Mouse (Mus musculus) liver, adult 2 months (tissue): ENCODE measurements around the gene Maml2. TPM values are rescaled to one million over a fixed set of nuclear protein-coding genes. Genes with fewer than 3 reads are reported as not detected.

Experiments used
- DNase-seq: peaks from one replicate; pipeline ENCODE4 v3.0.0-alpha.2; 2011; ENCODE audit warnings: low read depth, low spot score; ENCODE audit errors: extremely low read depth
- H3K27ac ChIP-seq: fragments of 200-500 bp; replicated peaks from 2 replicates; pipeline ENCODE4 v1.5.1; 2012; ENCODE audit warnings: low read depth, mild to moderate bottlenecking, control low read depth, inconsistent platforms, low read length; ENCODE audit not compliant: insufficient read depth
- H3K27me3 ChIP-seq: fragments of 200-500 bp; 2 replicates; pipeline ENCODE4 v1.6.1; 2012; ENCODE audit warnings: mild to moderate bottlenecking, moderate library complexity, low read length, inconsistent platforms; ENCODE audit not compliant: control insufficient read depth, insufficient read depth
- H3K36me3 ChIP-seq: fragments of 200-500 bp; 2 replicates; pipeline ENCODE4 v1.6.1; 2012; ENCODE audit warnings: low read length, inconsistent platforms; ENCODE audit not compliant: control insufficient read depth, insufficient read depth
- H3K4me1 ChIP-seq: fragments of 200-500 bp; 2 replicates; pipeline ENCODE4 v1.6.1; 2011; ENCODE audit warnings: low read length; ENCODE audit not compliant: control insufficient read depth, insufficient read depth
- H3K4me3 ChIP-seq: fragments of 200-500 bp; 2 replicates; pipeline ENCODE4 v1.5.1; 2011; ENCODE audit warnings: low read depth, mild to moderate bottlenecking, control low read depth, low read length, moderate library complexity; ENCODE audit not compliant: insufficient read depth
- H3K79me2 ChIP-seq: fragments of 200-500 bp; 2 replicates; pipeline ENCODE4 v1.6.1; 2012; ENCODE audit warnings: inconsistent platforms, mild to moderate bottlenecking, low read length, moderate library complexity; ENCODE audit not compliant: control insufficient read depth, insufficient read depth
- H3K9ac ChIP-seq: fragments of 200-500 bp; 2 replicates; pipeline ENCODE4 v1.6.1; 2012; ENCODE audit warnings: low read depth, mild to moderate bottlenecking, control low read depth, inconsistent platforms, low read length
- CTCF ChIP-seq: fragments of 200-500 bp; IDR thresholded peaks from 2 replicates; pipeline ENCODE4 v1.5.1; 2011; ENCODE audit warnings: low read depth, low read length, control low read depth
- POLR2A ChIP-seq: fragments of 200-500 bp; IDR thresholded peaks from 2 replicates; pipeline ENCODE4 v1.6.1; 2011; ENCODE audit warnings: low read length, control low read depth; ENCODE audit not compliant: insufficient read depth; ENCODE audit errors: extremely low read depth
- WGBS: fragments of 180-500 bp; shearing (Covaris S2); methylation state at CpG from one replicate; pipeline ENCODE4 v1.1.7; 2018; 5-methylcytosine and 5-hydroxymethylcytosine counted together
- polyA plus RNA-seq: library from polyadenylated mRNA; depleted of rRNA; stranded (reverse); fragments of >200 nt; gene quantifications from 2 replicates; pipeline ENCODE4 v1.2.3, GENCODE M21; 2012
- total RNA-seq: library from RNA; depleted of rRNA; stranded (reverse); fragments of >200 nt; gene quantifications from 2 replicates; pipeline ENCODE4 v1.2.3, GENCODE M21; 2014

The Maml2 gene
- total and polyA plus RNA-seq, 2 experiments: 0.77 to 1.2 TPM

DNA sequence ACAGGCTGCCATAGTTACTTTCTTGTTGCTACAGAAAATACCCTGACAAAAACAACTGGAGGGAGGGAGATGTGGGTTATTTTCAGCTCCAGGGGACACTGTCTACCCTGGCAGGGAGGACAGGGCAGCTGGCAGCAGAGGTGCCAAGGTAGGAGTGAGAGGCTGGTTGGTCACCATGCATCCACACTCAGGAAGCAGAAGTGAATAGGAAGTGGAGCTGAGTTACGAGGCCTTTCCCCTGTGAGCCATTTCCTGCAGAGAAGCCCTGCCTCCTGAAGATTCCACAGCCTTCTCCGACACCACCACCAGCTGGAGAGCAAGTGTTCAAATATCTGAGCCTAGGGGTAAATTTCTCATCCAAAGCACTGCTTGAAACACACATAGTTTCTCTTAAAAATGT is 277.2 kb downstream of the Maml2 start:
- no peak overlapping the region for H3K9ac ChIP-seq
- H3K27ac ChIP-seq: peak overlapping the region; percentile 13; the same call in 1 of the 2 replicates
- H3K36me3 ChIP-seq: no peaks in the 10 kb centered on the region
- H3K4me1 ChIP-seq: 0 out of 2 replicates have a peak, but pooled peaks cover 3% of the 10 kb centered on the region
- H3K79me2 ChIP-seq: no peaks in the 10 kb centered on the region
- H3K4me3 ChIP-seq: no peak overlapping the region
- no peak for DNase-seq
- no peak for TF ChIP-seq CTCF
- TF ChIP-seq POLR2A: no peak
- no peaks in the 10 kb centered on the region for H3K27me3 ChIP-seq
- WGBS: 61% methylated on average over 2 of the region's 2 CpGs

DNA sequence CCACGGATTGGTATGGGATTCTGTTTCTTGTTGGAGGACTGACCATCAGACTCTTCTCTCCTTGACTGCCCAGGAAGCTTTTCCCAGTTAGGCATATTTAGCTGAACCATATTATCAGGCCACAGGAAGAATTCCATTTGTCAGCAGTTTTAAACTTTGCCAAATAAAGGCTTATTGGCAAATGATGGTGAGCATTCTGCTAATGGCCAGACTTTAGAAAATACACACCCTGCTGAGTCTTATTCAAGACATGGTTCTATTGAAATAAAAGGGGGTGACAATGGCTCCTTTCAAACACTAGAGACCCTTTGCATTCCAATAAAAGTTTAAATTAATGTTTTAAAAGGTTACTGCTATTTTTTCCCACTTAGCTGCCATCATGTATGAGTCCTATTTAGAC is 279.4 kb downstream of the Maml2 start:
- H3K4me1 ChIP-seq: peaks cover 6% of the 10 kb centered on the region
- TF ChIP-seq POLR2A: no peak
- no peak for TF ChIP-seq CTCF
- WGBS: 93% methylated on average over 1 of the region's 1 CpGs

GRCm38 (mm10) chr9:13581184-13581583 is 283.4 kb downstream of the Maml2 start:
- H3K27me3 ChIP-seq: no peaks in the 10 kb centered on the region
- H3K9ac ChIP-seq: no peak overlapping the region
- 76% methylated on average over 5 of the region's 5 CpGs for WGBS
- H3K4me3 ChIP-seq: no peak overlapping the region
- TF ChIP-seq CTCF: no peak
- TF ChIP-seq POLR2A: no peak
- H3K79me2 ChIP-seq: no peaks in the 10 kb centered on the region
- no peak for DNase-seq
- H3K27ac ChIP-seq: no peak overlapping the region
- no peaks in the 10 kb centered on the region for H3K36me3 ChIP-seq
- peaks cover 3% of the 10 kb centered on the region for H3K4me1 ChIP-seq

More for the DNA sequence above, 279.4 kb downstream of the Maml2 start:
- Histone ChIP-seq H3K27ac (no peak overlapping the region), H3K36me3 (no peaks in the 10 kb centered on the region), H3K4me3 (no peak overlapping the region), H3K27me3 (no peaks in the 10 kb centered on the region), H3K79me2 (no peaks in the 10 kb centered on the region), H3K9ac (no peak overlapping the region)
- DNase-seq: no peak

GRCm38 (mm10) chr9:13583952-13584351 is 286.2 kb downstream of the Maml2 start:
- no peaks in the 10 kb centered on the region for H3K27me3 ChIP-seq
- H3K4me1 ChIP-seq: peaks cover 6% of the 10 kb centered on the region
- no peaks in the 10 kb centered on the region for H3K79me2 ChIP-seq
- no peak for DNase-seq
- no peak overlapping the region for H3K4me3 ChIP-seq
- TF ChIP-seq CTCF (no peak), POLR2A (no peak)
- H3K9ac ChIP-seq: no peak overlapping the region
- WGBS: 51% methylated on average over 5 of the region's 5 CpGs
- no peak overlapping the region for H3K27ac ChIP-seq
- H3K36me3 ChIP-seq: no peaks in the 10 kb centered on the region

DNA sequence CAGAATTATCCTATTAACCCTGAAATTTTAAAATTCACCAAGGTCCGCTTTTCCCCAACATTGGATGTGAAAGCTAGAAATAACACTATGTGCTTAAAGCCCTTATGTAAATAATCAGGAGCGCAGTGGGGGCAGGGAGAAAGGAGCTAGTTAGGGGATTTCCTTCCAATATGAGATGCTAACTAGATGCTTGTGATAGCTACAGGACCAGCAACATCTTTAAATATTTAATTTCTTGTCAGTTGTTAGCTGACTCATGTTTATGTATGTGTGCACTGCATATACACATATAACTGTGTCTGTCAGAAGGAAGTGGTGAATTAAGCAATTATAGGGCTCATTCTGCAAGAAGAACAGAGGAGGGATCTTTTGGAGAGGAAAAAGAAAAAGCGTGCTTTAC is 286.7 kb downstream of the Maml2 start:
- no peak overlapping the region for H3K4me3 ChIP-seq
- no peak for DNase-seq
- H3K9ac ChIP-seq: no peak overlapping the region
- TF ChIP-seq CTCF: no peak
- TF ChIP-seq POLR2A: no peak
- no peaks in the 10 kb centered on the region for H3K79me2 ChIP-seq
- peaks cover 6% of the 10 kb centered on the region for H3K4me1 ChIP-seq
- WGBS: 81% methylated on average over 3 of the region's 3 CpGs
- no peaks in the 10 kb centered on the region for H3K27me3 ChIP-seq
- no peak overlapping the region for H3K27ac ChIP-seq
- no peaks in the 10 kb centered on the region for H3K36me3 ChIP-seq

DNA sequence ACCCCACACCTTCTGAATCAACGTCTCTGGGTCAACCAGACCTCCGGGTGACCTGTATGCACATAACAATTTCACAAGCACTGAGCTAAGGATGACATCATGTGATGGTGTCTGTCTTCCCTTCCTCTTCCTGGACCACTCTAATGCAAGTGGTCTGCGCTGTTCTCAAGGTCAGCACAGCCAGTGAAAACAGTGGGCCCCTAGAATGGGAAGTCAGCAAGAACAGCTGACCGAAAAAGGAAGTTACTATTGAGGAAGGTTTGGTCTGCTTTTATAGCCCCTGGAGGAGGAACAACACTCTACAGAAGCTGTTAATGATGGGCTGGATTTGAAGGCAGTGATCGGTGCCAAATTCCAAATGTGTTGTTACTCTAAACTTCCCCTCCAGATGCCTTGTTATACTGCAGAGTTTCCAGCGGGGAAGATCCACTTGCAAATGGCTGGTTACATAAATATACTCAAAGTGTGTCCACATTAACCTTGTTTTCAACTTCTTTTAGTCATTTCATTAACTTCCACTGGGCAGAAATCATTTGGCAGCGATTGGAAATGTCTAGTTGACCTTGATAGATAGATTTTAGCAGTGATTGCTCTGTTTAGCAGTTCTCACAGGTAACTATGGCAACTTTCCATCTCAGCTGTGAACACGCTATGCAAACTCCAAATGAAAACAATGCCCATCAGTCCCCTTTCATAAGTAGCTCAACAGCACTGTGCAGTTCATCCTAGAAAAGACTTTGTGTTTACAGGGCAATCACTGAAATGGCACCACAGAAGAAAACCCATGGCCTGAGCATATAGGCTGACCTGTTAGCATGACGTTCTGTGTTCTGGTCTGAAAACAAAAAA is 289.6 kb downstream of the Maml2 start:
- no peaks in the 10 kb centered on the region for H3K79me2 ChIP-seq
- no peaks in the 10 kb centered on the region for H3K36me3 ChIP-seq
- no peak overlapping the region for H3K4me3 ChIP-seq
- peak overlapping the region; percentile 57; the same call in 1 of the 2 replicates for H3K27ac ChIP-seq
- 63% methylated on average over 9 of the region's 9 CpGs for WGBS
- TF ChIP-seq POLR2A (no peak), CTCF (no peak)
- DNase-seq: peak; percentile 55
- no peak overlapping the region for H3K9ac ChIP-seq
- H3K27me3 ChIP-seq: no peaks in the 10 kb centered on the region
- H3K4me1 ChIP-seq: peaks cover 3% of the 10 kb centered on the region; the same call in 1 of the 2 replicates
